Mouse (Mus musculus): Measurements from ENCODE around the gene Gm11437.

The Gm11437 gene

GRCm38 (mm10) chr11:84141752-84142151 is 25.5 kb downstream of the Gm11437 start:
- no peak for DNase-seq

DNA sequence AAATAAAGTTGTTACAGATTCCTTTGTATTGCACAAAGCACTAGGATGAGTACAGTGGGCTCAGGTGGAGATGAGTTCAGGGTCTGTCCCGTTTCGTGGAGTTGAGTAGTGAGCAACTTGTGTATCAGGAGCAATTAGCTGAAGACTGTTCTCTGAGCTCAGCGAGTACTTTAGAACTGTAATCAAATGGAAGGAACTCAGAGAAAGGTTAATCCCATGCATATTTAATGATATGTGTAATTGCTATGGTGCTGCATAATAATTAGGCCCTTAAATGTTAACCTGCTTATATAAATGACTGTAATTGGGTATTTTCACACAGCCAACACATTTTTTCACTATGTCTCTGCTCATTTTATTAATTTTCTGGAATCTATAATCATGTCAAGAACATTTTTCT is 30.8 kb downstream of the Gm11437 start:
- no peak for DNase-seq

GRCm38 (mm10) chr11:84134331-84134860 is 32.9 kb downstream of the Gm11437 start:
- no peak for DNase-seq

GRCm38 (mm10) chr11:84129799-84130185 is 37.5 kb downstream of the Gm11437 start:
- no peak for DNase-seq

DNA sequence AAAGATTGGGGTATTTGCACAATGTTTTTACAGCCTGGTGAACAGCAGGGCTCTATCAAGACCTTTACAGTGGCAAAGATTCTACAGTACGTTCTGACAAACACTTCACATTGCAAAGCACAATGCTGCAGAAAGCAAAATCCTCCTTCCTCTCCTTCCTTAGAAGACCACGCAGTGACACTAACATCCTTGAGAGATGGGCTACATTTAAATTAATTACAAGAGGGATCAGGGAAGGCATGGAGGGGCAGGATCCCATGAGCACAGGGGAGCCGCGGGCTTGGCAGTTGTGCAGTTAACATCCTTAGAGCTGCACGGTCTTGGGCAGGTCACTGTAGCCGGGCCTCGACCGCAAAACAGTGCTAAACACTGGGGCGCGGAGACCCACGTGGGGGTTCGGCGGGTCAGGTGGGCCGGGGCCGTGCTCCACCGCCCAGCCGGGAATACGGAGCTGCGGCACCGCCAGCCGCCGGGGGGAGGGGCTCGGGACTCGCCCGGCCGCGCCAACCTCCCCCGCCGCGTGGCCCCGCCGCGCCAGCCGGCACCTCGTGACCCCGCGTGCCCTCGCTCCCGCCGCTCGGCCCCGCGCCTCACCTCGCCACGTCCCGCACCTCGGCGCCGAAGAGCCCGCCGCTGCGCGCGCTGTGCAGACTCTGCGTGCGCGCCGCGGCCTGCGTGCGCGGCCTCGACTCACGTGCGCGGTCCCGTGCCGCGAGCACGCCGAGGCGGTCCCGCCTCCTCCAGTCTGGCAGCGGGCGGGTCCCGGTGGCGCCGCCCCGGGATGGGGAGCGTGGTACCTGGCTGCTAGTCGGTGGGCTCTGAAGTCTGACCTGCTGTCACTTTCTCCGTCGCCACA is 38.1 kb downstream of the Gm11437 start, which contains the start of the genes Tada2a and Acaca:
Gene Tada2a (minus strand): TSS at position 658 of the 856 bp plus-strand sequence.
Gene Acaca (plus strand): TSS at position 730 of the 856 bp plus-strand sequence.
- peak; percentile 84 for DNase-seq

DNA sequence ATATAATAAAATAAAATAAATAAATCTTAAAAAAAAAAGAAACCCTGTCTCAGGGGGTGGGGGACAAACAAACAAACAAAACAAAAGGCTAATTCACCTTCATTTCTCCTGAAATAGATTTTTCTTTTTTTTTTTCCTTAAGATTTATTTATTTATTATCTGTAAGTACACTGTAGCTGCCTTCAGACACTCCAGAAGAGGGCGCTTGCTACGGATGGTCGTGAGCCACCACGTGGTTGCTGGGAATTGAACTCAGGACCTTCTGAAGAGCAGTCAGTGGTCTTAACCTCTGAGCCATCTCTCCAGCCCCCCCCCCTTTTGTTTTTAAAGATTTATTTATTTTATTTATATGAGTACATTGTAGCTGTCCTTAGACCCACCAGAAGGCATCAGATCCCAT is 39.3 kb downstream of the Gm11437 start:
- no peak for DNase-seq

DNA sequence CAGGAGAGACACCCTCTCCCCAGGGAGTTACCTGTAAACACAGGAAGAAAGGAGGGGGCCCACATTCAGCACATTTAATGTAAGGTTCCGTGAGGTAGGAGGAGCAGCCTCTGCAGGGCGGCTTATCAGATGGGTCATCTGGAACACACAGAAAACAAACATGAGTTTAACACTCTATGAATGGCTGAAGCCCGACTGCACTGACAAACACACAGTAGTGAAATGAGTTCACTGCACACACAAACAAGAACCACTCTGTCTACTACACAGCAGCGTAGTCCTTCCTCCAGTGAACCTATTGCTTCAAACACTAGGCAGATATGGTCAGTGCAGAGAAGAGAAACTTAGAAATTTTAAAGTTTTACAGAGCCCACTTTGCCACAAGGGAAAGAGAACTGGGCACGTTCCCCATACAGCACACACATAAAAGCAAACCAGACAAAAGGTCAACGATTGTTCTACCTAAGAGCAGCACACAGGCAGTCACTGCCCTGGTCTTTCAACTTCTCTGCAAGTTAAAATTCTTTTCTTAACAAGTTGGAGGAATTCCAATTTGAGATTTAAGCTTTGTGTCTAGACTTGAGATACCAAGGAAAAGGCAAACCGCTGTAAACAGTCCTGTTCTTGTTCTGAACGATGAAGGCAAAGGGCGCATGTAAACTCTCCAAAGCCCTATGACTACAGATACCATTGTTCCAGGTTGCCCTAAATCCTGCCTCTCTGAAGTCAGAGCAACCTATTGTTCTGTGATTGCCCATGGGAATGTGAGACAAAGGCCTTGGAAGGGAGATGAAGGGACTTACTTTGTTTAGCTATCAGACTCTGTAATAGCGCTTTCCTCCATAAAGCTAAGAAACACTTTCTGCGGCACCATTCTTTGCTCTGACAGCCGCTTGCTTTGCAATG is 46.0 kb downstream of the Gm11437 start:
- DNase-seq = no peak

DNA sequence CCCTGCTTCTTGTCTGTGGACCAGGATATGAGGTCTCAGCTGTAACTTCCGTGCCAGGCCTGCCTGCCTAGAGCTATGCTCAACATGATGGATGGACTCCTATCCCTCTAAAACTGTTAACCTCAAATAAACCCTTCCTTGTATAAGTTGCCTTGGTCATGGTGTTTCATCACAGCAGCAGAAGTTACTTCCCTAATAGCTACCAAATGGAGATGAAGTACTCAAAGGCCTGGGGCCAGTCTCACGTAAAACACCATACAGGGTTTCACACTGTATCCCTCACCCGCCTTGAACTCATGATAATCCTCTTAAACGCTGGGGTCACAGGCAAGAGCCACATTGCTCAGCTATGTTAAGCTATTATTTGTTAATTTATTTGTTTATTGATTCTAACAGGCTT is 49.8 kb downstream of the Gm11437 start:
- no peak for DNase-seq

DNA sequence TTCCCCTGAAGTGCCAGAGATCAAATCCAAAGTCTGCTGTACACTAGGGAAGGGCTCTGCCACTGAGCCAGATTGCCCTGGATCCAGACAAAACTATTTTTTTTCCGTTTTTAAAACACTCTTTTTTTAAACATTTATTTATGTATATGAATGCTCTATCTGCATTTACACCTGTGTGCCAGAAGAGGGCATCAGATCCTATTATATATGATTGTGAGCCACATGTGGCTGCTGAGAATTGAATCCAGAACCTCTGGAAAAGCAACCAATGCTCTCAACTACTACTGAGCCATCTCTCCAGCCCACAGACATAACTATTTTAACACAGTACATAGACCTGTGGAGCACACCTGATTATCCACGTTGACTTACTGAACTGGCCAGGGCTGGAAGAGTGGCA is 51.1 kb downstream of the Gm11437 start:
- DNase-seq = no peak

GRCm38 (mm10) chr11:84115646-84116045 is 51.6 kb downstream of the Gm11437 start:
- no peak for DNase-seq

- no peak for DNase-seq
Observed at GRCm38 (mm10) chr11:84113623-84114022, 53.7 kb downstream of the Gm11437 start.

- DNase-seq = no peak
Observed at GRCm38 (mm10) chr11:84107137-84107536, 60.1 kb downstream of the Gm11437 start.

GRCm38 (mm10) chr11:84104036-84104435 is 63.2 kb downstream of the Gm11437 start:
- no peak for DNase-seq

DNA sequence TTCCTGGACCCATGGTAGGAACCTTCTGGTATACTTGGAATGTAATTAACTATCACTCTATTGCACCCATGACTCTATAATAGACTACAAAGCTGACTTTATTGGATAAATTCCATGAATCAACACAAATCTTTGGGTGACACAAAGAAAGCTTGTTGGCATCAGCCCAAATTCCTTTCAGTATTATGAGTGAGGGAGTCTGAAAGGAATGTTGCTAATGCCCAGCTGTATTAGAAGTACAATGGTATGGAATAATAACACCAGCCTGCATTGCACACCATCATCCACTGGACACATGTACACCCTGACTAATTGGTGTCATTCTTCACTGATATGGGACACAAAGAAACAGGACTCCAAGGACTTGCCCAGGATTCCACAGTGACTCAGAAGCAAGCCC is 66.1 kb downstream of the Gm11437 start:
- DNase-seq = no peak
